Mouse (Mus musculus): ENCODE data around the gene Prdm1. TPM values are rescaled to one million over a fixed set of nuclear protein-coding genes. Genes with fewer than 3 reads are reported as not detected.

Gene Prdm1
- total RNA-seq, 1 experiment from 2014 or later, result 1.7 TPM

- ATAC-seq (ENCODE audit: extremely low read depth, insufficient number of reproducible peaks, low FRiP score, poor library complexity, severe bottlenecking), result peak; percentile 60; the same call in 1 of the 2 replicates
These were observed 93.6 kb downstream of the Prdm1 start for GRCm38 (mm10) chr10:44434702-44435181.

GRCm38 (mm10) chr10:44432235-44432634 lies 96.1 kb downstream of the Prdm1 start:
- no peak for ATAC-seq (ENCODE audit: extremely low read depth, insufficient number of reproducible peaks, low FRiP score, poor library complexity, severe bottlenecking)

GRCm38 (mm10) chr10:44431689-44432088 lies 96.6 kb downstream of the Prdm1 start:
- ATAC-seq (ENCODE audit: extremely low read depth, insufficient number of reproducible peaks, low FRiP score, poor library complexity, severe bottlenecking), result no peak

GRCm38 (mm10) chr10:44429177-44429888 lies 99.0 kb downstream of the Prdm1 start:
- no peak for ATAC-seq (ENCODE audit: extremely low read depth, insufficient number of reproducible peaks, low FRiP score, poor library complexity, severe bottlenecking)

- ATAC-seq (ENCODE audit: extremely low read depth, insufficient number of reproducible peaks, low FRiP score, poor library complexity, severe bottlenecking), result no peak
These were observed 100.4 kb downstream of the Prdm1 start for GRCm38 (mm10) chr10:44427891-44428361.

- ATAC-seq (ENCODE audit: extremely low read depth, insufficient number of reproducible peaks, low FRiP score, poor library complexity, severe bottlenecking), result no peak
These were observed 100.9 kb downstream of the Prdm1 start for GRCm38 (mm10) chr10:44427426-44427825.

- no peak for ATAC-seq (ENCODE audit: extremely low read depth, insufficient number of reproducible peaks, low FRiP score, poor library complexity, severe bottlenecking)
These were observed 103.3 kb downstream of the Prdm1 start for GRCm38 (mm10) chr10:44425013-44425412.

- ATAC-seq (ENCODE audit: extremely low read depth, insufficient number of reproducible peaks, low FRiP score, poor library complexity, severe bottlenecking), result no peak
These were observed 106.4 kb downstream of the Prdm1 start for GRCm38 (mm10) chr10:44421896-44422295.

GRCm38 (mm10) chr10:44420211-44420610 lies 108.1 kb downstream of the Prdm1 start:
- ATAC-seq (ENCODE audit: extremely low read depth, insufficient number of reproducible peaks, low FRiP score, poor library complexity, severe bottlenecking), result no peak

- no peak for ATAC-seq (ENCODE audit: extremely low read depth, insufficient number of reproducible peaks, low FRiP score, poor library complexity, severe bottlenecking)
These were observed 109.4 kb downstream of the Prdm1 start for GRCm38 (mm10) chr10:44418901-44419300.

GRCm38 (mm10) chr10:44415576-44415975 lies 112.7 kb downstream of the Prdm1 start:
- no peak for ATAC-seq (ENCODE audit: extremely low read depth, insufficient number of reproducible peaks, low FRiP score, poor library complexity, severe bottlenecking)

GRCm38 (mm10) chr10:44409958-44410357 lies 118.3 kb downstream of the Prdm1 start:
- ATAC-seq (ENCODE audit: extremely low read depth, insufficient number of reproducible peaks, low FRiP score, poor library complexity, severe bottlenecking), result no peak

GRCm38 (mm10) chr10:44409054-44409453 lies 119.2 kb downstream of the Prdm1 start:
- ATAC-seq (ENCODE audit: extremely low read depth, insufficient number of reproducible peaks, low FRiP score, poor library complexity, severe bottlenecking), result no peak

GRCm38 (mm10) chr10:44403415-44403814 lies 124.9 kb downstream of the Prdm1 start:
- no peak for ATAC-seq (ENCODE audit: extremely low read depth, insufficient number of reproducible peaks, low FRiP score, poor library complexity, severe bottlenecking)

GRCm38 (mm10) chr10:44401600-44401999 lies 126.7 kb downstream of the Prdm1 start:
- ATAC-seq (ENCODE audit: extremely low read depth, insufficient number of reproducible peaks, low FRiP score, poor library complexity, severe bottlenecking), result no peak

- no peak for ATAC-seq (ENCODE audit: extremely low read depth, insufficient number of reproducible peaks, low FRiP score, poor library complexity, severe bottlenecking)
These were observed 127.7 kb downstream of the Prdm1 start for GRCm38 (mm10) chr10:44400602-44401001.

GRCm38 (mm10) chr10:44400119-44400518 lies 128.2 kb downstream of the Prdm1 start:
- ATAC-seq (ENCODE audit: extremely low read depth, insufficient number of reproducible peaks, low FRiP score, poor library complexity, severe bottlenecking), result no peak

- ATAC-seq (ENCODE audit: extremely low read depth, insufficient number of reproducible peaks, low FRiP score, poor library complexity, severe bottlenecking), result no peak
These were observed 135.4 kb downstream of the Prdm1 start for GRCm38 (mm10) chr10:44392855-44393254.

- ATAC-seq (ENCODE audit: extremely low read depth, insufficient number of reproducible peaks, low FRiP score, poor library complexity, severe bottlenecking), result no peak
These were observed 136.6 kb downstream of the Prdm1 start for GRCm38 (mm10) chr10:44391509-44392290.

- ATAC-seq (ENCODE audit: extremely low read depth, insufficient number of reproducible peaks, low FRiP score, poor library complexity, severe bottlenecking), result no peak
These were observed 138.0 kb downstream of the Prdm1 start for GRCm38 (mm10) chr10:44390286-44390685.

All from neutrophil, adult 5-6 weeks (primary cell).